Mouse (Mus musculus) kidney, postnatal 0 days (tissue): ENCODE data around the gene Ralgps1. TPM values are rescaled to one million over a fixed set of nuclear protein-coding genes. Genes with fewer than 3 reads are reported as not detected.

Experiments used
- ATAC-seq: fragments of 200-750 bp; cut with Nextera tagmentation; replicated peaks from 2 replicates; pipeline ENCODE4 v1.8.0; 2017; ENCODE audit warnings: low read depth, moderate number of reproducible peaks, moderate TSS enrichment, moderate library complexity; ENCODE audit not compliant: low FRiP score
- DNase-seq: peaks from one replicate; pipeline ENCODE4 v3.0.0-alpha.2; 2016; ENCODE audit warnings: low spot score
- H3K27ac ChIP-seq: fragments of 300-500 bp; sonication (generic); 2 replicates; pipeline ENCODE4 v1.5.1; 2014; ENCODE audit warnings: mild to moderate bottlenecking
- H3K27me3 ChIP-seq: fragments of 300-500 bp; sonication (generic); 2 replicates; pipeline ENCODE4 v1.6.1; 2014; ENCODE audit warnings: low read length, mixed read lengths; ENCODE audit not compliant: insufficient read depth
- H3K36me3 ChIP-seq: fragments of 300-500 bp; sonication (generic); 2 replicates; pipeline ENCODE4 v1.6.1; 2014; ENCODE audit warnings: low read length, mixed read lengths; ENCODE audit not compliant: insufficient read depth
- H3K4me1 ChIP-seq: fragments of 300-500 bp; sonication (generic); replicated peaks from 2 replicates; pipeline ENCODE4 v1.6.1; 2014; ENCODE audit warnings: antibody characterized with exemption, low read length, mixed read lengths; ENCODE audit not compliant: insufficient read depth
- H3K4me2 ChIP-seq: fragments of 300-500 bp; sonication (generic); 2 replicates; pipeline ENCODE4 v1.6.1; 2014; ENCODE audit warnings: mild to moderate bottlenecking, low read length, moderate library complexity, mixed read lengths
- H3K4me3 ChIP-seq: fragments of 300-500 bp; sonication (generic); replicated peaks from 2 replicates; pipeline ENCODE4 v1.5.1; 2014; ENCODE audit warnings: low read depth, low read length
- H3K9ac ChIP-seq: fragments of 300-500 bp; sonication (generic); 2 replicates; pipeline ENCODE4 v1.6.1; 2014; ENCODE audit warnings: low read depth, low read length
- H3K9me3 ChIP-seq: fragments of 300-500 bp; sonication (generic); replicated peaks from 2 replicates; pipeline ENCODE4 v1.6.1; 2016; ENCODE audit warnings: low read length, inconsistent platforms, mixed read lengths
- CTCF ChIP-seq: IDR thresholded peaks from 2 replicates; pipeline ENCODE4 v1.5.1; 2016; ENCODE audit warnings: antibody characterized with exemption, low read depth, mild to moderate bottlenecking, moderate library complexity
- WGBS: fragments of 180-500 bp; shearing (Covaris S2); extraction: QIAGEN DNeasy Blood & Tissue Kit; methylation state at CpG from one replicate; pipeline ENCODE4 v1.1.7; 2014; 5-methylcytosine and 5-hydroxymethylcytosine counted together
- polyA plus RNA-seq: library from polyadenylated mRNA; unstranded; fragments of >200 nt; fragmentation: Nextera tagmentation; extraction: Ambion mirVana; gene quantifications from 2 replicates; pipeline ENCODE4 v1.2.1, GENCODE M21; 2015

Gene Ralgps1
- polyA plus RNA-seq, 1 experiment from 2014 or later: 3.1 TPM

DNA sequence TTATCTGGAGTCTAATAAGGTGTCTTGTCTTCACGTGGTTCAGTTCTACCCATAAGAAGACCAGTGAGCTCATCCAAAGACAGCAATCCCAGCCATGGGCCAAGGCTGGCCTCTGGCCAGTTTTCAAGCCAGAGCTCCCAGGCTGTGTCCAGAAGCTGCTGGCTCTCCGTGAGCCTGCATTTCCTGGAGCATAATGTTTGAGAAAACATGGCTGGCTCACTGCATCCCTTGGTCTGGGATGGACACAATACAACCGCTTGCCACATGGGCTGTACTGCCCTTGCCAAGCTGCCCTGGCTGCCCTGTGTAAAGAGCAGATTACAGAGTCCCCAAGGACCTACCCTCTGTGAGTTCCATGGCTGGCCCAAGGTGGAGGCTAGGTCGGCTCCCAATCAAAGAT lies 88.4 kb downstream of the Ralgps1 start:
- 0 out of 2 replicates have a peak, but pooled peaks cover 3% of the 10 kb centered on the region for H3K4me1 ChIP-seq
- no peak for ATAC-seq
- TF ChIP-seq CTCF: no peak
- peaks cover 3% of the 10 kb centered on the region; the same call in 1 of the 2 replicates for H3K36me3 ChIP-seq
- DNase-seq: peak; percentile 55
- H3K4me2 ChIP-seq: no peak overlapping the region
- H3K9ac ChIP-seq: no peak overlapping the region
- WGBS: 59% methylated on average over 4 of the region's 4 CpGs
- H3K4me3 ChIP-seq: no peak overlapping the region
- H3K9me3 ChIP-seq: no peaks in the 10 kb centered on the region
- H3K27me3 ChIP-seq: no peaks in the 10 kb centered on the region
- H3K27ac ChIP-seq: no peak overlapping the region

DNA sequence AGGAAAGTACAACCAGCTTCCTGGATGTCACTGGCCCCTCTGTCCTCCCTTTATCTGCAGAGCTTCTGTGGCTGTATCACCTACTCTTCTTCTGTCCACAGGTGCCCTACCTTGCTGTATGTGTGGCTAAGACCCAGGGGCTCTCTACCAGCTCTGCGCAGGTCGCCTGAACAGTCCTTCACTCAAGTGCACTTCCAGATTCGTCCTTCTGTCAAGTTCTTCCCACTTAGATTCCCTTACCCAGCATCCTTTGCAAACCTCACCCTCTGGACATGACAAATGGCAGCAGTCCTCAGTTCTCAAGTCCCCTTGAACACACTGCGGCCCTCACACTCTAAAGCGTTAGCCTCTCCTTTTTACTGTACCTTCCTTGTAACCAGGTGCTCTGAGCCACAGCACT lies 89.5 kb downstream of the Ralgps1 start:
- ATAC-seq: no peak
- WGBS: 91% methylated on average over 5 of the region's 5 CpGs

DNA sequence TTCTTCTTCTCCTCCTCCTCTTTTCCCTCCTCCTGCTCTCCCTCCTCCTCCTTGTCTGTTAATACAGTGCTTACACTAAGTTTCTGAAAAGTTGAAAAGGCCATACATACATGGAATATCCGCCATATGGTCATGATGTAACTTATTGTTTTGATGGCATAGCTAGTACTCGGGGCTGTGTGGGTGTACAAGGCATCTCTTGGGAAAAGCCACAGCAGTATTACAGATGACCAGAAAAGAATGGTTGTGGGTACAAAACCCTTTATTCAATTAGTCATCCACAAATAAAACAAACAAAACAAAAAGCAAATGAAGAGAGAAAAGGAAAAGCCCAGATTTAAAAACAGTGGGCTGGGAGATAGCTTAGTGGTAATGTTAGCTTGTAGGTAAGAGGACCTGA lies 90.8 kb downstream of the Ralgps1 start:
- Histone ChIP-seq H3K4me3 (no peak overlapping the region), H3K36me3 (peaks cover 3% of the 10 kb centered on the region; the same call in 1 of the 2 replicates), H3K4me1 (0 out of 2 replicates have a peak, but pooled peaks cover 3% of the 10 kb centered on the region), H3K27ac (no peak overlapping the region), H3K9me3 (no peaks in the 10 kb centered on the region), H3K27me3 (no peaks in the 10 kb centered on the region), H3K4me2 (no peak overlapping the region), H3K9ac (no peak overlapping the region)
- 74% methylated on average over 2 of the region's 2 CpGs for WGBS
- DNase-seq (no peak), ATAC-seq (no peak)
- TF ChIP-seq CTCF: no peak

More for the DNA sequence above, 89.5 kb downstream of the Ralgps1 start:
- no peaks in the 10 kb centered on the region for H3K27me3 ChIP-seq
- H3K9me3 ChIP-seq: no peaks in the 10 kb centered on the region
- H3K4me3 ChIP-seq: no peak overlapping the region
- H3K9ac ChIP-seq: no peak overlapping the region
- DNase-seq: no peak
- no peak for TF ChIP-seq CTCF
- peaks cover 3% of the 10 kb centered on the region; the same call in 1 of the 2 replicates for H3K36me3 ChIP-seq
- no peak overlapping the region for H3K4me2 ChIP-seq
- 0 out of 2 replicates have a peak, but pooled peaks cover 3% of the 10 kb centered on the region for H3K4me1 ChIP-seq
- no peak overlapping the region for H3K27ac ChIP-seq

DNA sequence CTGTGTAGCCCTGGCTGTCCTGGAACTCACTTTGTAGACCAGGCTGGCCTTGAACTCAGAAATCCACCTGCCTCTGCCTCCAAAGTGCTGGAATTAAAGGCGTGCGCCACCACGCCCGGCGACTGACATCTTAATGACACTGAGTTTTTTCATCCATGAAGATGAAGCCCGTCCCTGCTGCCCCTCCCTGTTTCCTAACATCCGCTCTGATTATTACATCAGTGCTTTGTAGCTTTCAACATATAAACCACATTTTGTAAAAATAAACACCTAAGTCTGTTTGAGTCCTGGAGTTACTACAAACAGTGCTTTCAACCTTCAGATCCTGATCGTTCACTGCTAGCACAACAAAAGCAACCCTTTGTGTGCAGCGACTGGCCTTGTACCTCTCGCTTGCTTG lies 91.5 kb downstream of the Ralgps1 start:
- no peak for ATAC-seq

DNA sequence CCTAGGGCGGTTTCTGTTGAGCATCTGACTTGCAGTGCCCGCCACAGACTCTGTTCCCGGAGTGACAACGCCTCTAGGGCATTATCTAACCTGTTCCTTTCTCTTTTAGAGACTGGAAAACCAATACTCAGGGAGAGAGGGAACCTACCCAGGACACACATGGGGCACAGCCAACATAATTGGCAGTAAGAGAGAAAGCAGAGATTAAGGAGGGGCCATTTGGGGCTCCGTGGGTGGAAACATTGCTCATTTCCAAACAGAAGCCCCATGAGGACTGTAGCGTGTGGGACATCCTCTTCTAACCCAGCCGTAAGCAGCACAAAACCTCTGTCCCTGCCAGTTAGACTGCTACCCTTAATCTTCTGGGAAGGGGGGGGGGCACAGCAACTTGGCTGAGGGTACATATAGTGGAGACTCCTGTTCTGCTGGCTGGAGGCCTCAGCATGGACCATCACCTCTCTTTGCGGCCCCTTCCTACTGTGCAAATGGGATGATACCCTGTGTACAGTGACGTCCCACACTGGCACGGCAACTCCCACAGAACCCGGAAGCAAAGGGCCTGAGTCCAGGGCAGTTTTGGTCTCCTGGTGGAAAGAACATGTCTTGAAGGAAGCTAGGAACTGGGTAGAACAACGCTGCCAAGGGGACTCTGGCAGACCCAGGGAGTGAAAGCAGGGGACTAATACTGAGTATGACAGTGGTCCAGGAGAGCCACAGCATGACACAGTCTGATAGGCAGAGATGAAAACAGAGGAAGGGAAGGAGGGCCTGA lies 96.4 kb downstream of the Ralgps1 start:
- no peak overlapping the region for H3K4me3 ChIP-seq
- H3K27me3 ChIP-seq: no peaks in the 10 kb centered on the region
- no peak for TF ChIP-seq CTCF
- H3K4me1 ChIP-seq: no peaks in the 10 kb centered on the region
- ATAC-seq (no peak), DNase-seq (no peak)
- no peak overlapping the region for H3K4me2 ChIP-seq
- H3K36me3 ChIP-seq: peaks cover 3% of the 10 kb centered on the region; the same call in 1 of the 2 replicates
- H3K9me3 ChIP-seq: no peaks in the 10 kb centered on the region
- no peak overlapping the region for H3K27ac ChIP-seq
- H3K9ac ChIP-seq: no peak overlapping the region
- 83% methylated on average over 12 of the region's 12 CpGs for WGBS

More for the DNA sequence above, 91.5 kb downstream of the Ralgps1 start:
- H3K9me3 ChIP-seq: no peaks in the 10 kb centered on the region
- no peak overlapping the region for H3K9ac ChIP-seq
- H3K4me1 ChIP-seq: 0 out of 2 replicates have a peak, but pooled peaks cover 3% of the 10 kb centered on the region
- H3K27me3 ChIP-seq: no peaks in the 10 kb centered on the region
- 83% methylated on average over 10 of the region's 10 CpGs for WGBS
- no peak overlapping the region for H3K27ac ChIP-seq
- H3K4me3 ChIP-seq: no peak overlapping the region
- no peak for DNase-seq
- no peak for TF ChIP-seq CTCF
- H3K36me3 ChIP-seq: peaks cover 3% of the 10 kb centered on the region; the same call in 1 of the 2 replicates
- no peak overlapping the region for H3K4me2 ChIP-seq

DNA sequence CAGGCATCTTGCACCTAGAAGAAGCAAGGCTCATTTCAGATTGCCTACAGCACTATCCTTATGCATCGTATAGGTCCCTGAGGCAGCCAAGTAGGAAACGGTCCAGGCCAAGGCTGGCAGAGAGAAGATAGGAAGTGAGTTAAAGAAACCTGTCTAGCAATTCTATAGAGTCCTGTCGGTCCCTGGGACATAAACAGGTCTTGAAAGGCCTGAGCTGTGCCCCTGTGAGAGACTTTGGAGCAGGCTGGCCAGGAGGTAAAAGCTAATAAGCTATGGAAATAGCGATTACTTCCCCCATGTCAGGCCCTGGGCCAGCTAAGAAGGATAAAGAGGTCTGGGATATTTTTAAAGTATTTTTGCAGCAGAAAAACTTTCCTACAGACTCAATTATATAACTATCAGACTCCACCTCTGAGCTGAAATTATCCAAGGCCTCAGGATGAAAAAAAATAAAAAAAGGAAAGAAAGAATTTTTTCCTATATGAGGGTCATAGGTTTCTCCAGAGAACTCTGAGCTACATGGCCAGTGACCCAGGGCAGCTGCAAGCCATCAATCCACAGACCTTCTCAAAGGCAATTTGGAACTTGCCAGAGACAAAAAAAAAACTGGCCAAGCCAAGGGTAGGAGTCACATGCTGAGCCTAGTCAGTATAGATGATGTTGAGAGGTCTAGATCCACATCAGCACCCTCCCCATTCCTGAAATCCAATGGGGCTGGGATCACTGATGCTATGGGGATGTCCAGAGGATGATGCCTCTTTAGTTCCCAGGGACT lies 98.4 kb downstream of the Ralgps1 start:
- DNase-seq (peak; percentile 24), ATAC-seq (no peak)
- H3K27me3 ChIP-seq: no peaks in the 10 kb centered on the region
- no peak overlapping the region for H3K9ac ChIP-seq
- no peak overlapping the region for H3K4me2 ChIP-seq
- 53% methylated on average over 4 of the region's 4 CpGs for WGBS
- H3K4me3 ChIP-seq: no peak overlapping the region
- H3K36me3 ChIP-seq: peaks cover 3% of the 10 kb centered on the region; the same call in 1 of the 2 replicates
- TF ChIP-seq CTCF: no peak
- H3K4me1 ChIP-seq: no peaks in the 10 kb centered on the region
- H3K27ac ChIP-seq: no peak overlapping the region
- H3K9me3 ChIP-seq: no peaks in the 10 kb centered on the region
